Mouse (Mus musculus) adipose tissue, adult 10 weeks (tissue): ENCODE data around the gene Rdh16. TPM values are rescaled to one million over a fixed set of nuclear protein-coding genes. Genes with fewer than 3 reads are reported as not detected.

Experiments used
- polyA plus RNA-seq: library from polyadenylated mRNA; stranded (reverse); fragments of 350-450 nt; fragmentation: Illumina TruSeq; extraction: RNeasy Lipid Tissue Mini Kit (QIAGEN cat#74804); gene quantifications from one replicate; pipeline ENCODE4 v1.2.3, GENCODE M21; 2014; ENCODE audit warnings: low read depth, low replicate concordance

The Rdh16 gene
- polyA plus RNA-seq = 5.6 TPM

DNA sequence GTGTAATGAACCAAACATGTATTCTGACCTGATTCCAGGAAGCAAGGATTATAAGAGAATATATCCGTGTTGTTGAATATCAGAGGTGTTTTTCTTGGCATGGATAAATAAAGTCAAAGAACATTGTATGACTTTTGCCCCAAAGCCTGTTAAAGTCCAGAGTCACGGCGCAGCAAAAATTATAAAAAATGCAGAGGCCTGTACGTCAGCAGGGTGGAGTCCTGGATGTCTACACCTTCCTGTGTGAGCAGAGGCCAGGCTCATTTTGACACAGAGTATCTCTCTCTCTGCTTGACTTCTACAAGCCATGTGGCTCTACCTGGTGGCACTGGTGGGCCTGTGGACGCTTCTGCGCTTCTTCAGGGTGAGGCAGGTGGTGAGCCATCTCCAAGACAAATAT is at the start of gene Rdh16:
Rdh16 (plus strand) TSS at position 262 of the 400 bp plus-strand sequence.

DNA sequence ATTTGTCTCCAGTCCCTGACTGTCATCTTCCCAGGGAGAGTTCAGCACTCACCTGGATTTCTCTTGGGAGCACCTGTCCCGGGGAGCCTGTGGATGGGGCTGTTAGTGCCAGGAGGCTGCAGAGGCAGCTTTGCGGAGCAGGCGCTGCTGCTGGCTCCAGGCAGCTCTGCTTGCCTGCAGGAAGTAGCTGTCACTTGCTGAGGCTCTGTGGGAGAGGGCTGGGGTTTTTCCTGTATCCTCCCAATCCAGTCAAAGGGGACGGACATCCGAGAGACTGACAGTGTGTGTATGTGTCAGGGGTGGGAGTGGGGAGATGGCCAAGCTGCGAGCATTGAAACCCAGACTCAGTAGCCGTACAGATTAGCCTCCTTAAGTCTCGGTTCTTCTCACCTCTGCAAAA is 49.4 kb upstream of the Rdh16 start, which contains the start of gene Gpr182:
Gpr182 (minus strand) TSS at position 185 of the 400 bp plus-strand sequence.

DNA sequence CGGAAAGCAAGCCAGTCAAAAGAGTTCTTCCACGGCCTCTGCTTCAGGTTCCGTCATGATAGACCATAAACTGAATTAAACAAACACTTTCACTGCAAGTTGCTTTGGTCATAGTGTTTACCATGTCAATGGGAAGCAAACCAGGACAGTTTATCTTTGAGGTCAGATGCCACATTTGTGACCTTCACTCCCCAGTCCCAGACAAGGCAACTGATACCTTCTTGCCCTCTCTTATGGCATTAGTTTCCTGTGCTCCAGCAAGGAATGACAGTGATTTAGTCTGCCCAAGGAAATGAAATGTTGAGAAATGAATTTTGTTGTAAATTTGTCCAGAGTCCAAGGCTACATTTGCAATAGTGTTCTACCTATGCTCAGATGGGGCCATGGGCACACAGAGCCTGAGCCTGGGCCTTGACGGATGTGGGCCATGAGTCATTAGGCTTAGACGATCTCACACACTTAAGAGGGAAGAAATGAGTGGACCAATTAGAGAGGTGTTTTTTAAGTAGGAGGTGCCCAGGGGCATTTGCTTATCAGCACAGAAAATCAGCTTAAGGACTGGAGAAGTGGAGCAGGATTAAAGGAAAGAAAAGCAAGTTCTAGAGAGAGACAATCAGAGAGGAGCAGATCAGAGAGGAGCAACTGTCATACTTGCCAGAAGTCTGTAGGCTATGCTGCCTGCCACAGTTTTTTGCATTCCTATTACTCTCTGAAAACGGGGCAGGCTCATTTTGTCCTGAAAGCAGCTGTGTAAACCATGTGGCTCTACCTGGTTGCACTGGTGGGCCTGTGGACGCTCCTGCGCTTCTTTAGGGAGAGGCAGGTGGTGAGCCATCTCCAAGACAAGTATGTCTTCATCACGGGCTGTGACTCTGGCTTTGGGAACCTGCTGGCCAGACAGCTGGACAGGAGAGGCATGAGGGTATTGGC is 41.5 kb upstream of the Rdh16 start, which contains the start of the genes Rdh1 and Rdh16f1:
Rdh1 (plus strand) TSS at position 541 of the 930 bp plus-strand sequence.
Rdh16f1 (plus strand) TSS at position 607 of the 930 bp plus-strand sequence.

DNA sequence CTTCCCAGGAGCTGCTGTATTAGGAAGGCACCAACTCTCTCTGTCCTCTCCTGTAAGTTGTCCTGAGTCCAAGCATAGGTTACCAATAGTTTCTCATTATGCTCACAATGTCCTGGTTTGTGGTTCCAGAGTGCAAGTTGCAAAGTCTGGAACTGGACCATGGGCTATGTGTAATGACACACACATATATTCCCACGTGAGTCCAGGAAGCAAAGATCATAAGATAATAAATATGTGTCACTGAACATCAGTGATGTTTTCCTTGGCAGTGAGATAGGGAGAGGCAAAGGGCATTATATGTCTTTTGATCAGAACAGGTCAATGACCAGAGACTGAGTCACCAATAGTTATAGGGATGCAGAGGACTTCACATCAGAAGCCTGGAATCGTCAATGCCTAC is 24.9 kb upstream of the Rdh16 start, which contains the start of gene Rdh9:
Rdh9 (plus strand) TSS at position 376 of the 400 bp plus-strand sequence.

DNA sequence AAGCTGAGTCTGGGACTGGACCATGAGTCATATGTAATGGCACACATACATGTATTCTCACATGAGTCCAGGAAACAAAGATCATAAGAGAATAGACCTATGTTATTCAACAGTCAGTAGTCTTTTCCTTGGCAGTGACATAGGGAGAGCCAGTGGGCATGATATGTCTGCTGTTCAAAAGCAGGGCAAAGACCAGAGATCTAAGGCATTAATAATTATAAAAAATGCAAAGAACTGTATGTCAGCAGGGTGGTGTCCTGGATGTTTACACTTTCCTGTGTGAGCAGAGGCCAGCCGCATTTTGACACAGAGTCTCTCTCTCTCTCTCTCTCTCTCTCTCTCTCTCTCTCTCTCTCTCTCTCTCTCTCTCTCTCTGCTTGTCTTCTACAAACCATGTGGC is 48.7 kb downstream of the Rdh16 start, which contains the start of gene Rdh19:
Rdh19 (plus strand) TSS at position 301 of the 400 bp plus-strand sequence.

DNA sequence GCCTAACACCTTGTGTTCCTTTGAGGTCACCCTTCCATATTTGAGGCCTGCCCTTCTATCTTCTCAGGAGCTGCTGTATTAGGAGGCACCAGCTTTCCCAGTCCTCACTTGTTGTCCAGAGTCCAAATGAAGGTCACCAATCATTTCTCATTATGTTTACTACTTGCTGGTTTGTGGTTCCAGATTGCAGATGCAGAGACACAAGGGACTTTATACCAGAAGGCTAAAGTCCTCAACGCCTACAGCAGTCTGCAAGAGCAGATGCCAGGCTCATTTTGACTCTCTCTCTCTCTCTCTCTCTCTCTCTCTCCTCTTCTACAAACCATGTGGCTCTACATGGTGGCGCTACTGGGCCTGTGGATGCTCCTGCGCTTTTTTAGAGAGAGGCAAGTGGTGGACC is 65.3 kb downstream of the Rdh16 start, which contains the start of gene Rdh16f2:
Rdh16f2 (plus strand) TSS at position 243 of the 400 bp plus-strand sequence.

DNA sequence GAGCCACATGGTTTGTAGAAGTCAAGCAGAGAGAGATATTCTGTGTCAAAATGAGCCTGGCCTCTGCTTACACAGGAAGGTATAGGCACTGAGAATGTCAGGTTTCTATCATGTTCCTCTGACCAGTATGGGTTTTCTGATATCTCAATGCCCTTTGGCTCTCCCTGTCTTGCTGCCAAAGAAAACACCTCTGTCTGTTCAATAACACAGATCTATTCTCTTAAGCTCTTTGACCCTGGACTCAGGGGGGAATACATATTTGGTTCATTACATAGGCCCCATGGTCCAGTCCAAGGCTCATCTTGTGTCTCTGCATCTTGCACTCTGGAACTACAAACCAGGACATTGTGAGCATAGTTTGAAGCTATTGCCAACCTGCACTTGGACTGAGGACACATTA is 87.7 kb downstream of the Rdh16 start, which contains the start of gene Rdh7:
Rdh7 (minus strand) TSS at position 213 of the 400 bp plus-strand sequence.

Other genes with a start within 250 kb of the Rdh16 start
- gene Lrp1, start 180.0 kb upstream of the Rdh16 start, polyA plus RNA-seq = 188 TPM
- gene Stat6, start 158.2 kb upstream of the Rdh16 start, polyA plus RNA-seq = 62.2 TPM
- 9.3 TPM for gene Nemp1, start 134.3 kb upstream of the Rdh16 start, polyA plus RNA-seq
- 29.3 TPM for gene Nab2, start 132.6 kb upstream of the Rdh16 start, polyA plus RNA-seq
- gene Myo1a, start 96.0 kb upstream of the Rdh16 start, polyA plus RNA-seq = 0.57 TPM
- gene Tac2, start 76.7 kb upstream of the Rdh16 start, polyA plus RNA-seq = 2.5 TPM
- 8.4 TPM for gene Zbtb39, start 61.6 kb upstream of the Rdh16 start, polyA plus RNA-seq
- 2.6 TPM for gene Gpr182, start 49.4 kb upstream of the Rdh16 start, polyA plus RNA-seq
- 1.0 TPM for gene Rdh1, start 41.4 kb upstream of the Rdh16 start, polyA plus RNA-seq
- 1.6 TPM for gene Rdh16f1, start 41.4 kb upstream of the Rdh16 start, polyA plus RNA-seq
- gene Rdh9, start 24.8 kb upstream of the Rdh16 start, polyA plus RNA-seq = not detected
- gene Rdh19, start 48.8 kb downstream of the Rdh16 start, polyA plus RNA-seq = not detected
- gene Rdh16f2, start 65.3 kb downstream of the Rdh16 start, polyA plus RNA-seq = not detected
- gene Rdh7, start 87.7 kb downstream of the Rdh16 start, polyA plus RNA-seq = 0.42 TPM
- gene Sdr9c7, start 97.4 kb downstream of the Rdh16 start, polyA plus RNA-seq = not detected
- gene Hsd17b6, start 206.5 kb downstream of the Rdh16 start, polyA plus RNA-seq = not detected
- 7.3 TPM for gene Prim1, start 214.0 kb downstream of the Rdh16 start, polyA plus RNA-seq
- 744 TPM for gene Naca, start 234.4 kb downstream of the Rdh16 start, polyA plus RNA-seq